Mouse (Mus musculus) midbrain, embryonic 13.5 days (tissue): ENCODE measurements around the gene Unkl. TPM values are rescaled to one million over a fixed set of nuclear protein-coding genes. Genes with fewer than 3 reads are reported as not detected.
"Not testable (repeated sequence)": the region's sequence is repeated elsewhere in the genome, so short reads cannot be mapped to it uniquely, and the experiment has no call there.

Experiments
- ATAC-seq: fragments of 200-750 bp; cut with Nextera tagmentation; 2 replicates; pipeline ENCODE4 v1.8.0; 2017; ENCODE audit warnings: mild to moderate bottlenecking, moderate TSS enrichment, moderate library complexity
- H3K27ac ChIP-seq: fragments of 300-500 bp; sonication (generic); 2 replicates; pipeline ENCODE4 v1.5.1; 2015; ENCODE audit warnings: inconsistent platforms, mild to moderate bottlenecking, moderate library complexity
- H3K27me3 ChIP-seq: fragments of 300-500 bp; sonication (generic); 2 replicates; pipeline ENCODE4 v1.6.1; 2015; ENCODE audit warnings: mild to moderate bottlenecking, inconsistent platforms
- H3K36me3 ChIP-seq: fragments of 300-500 bp; sonication (generic); 2 replicates; pipeline ENCODE4 v1.6.1; 2015; ENCODE audit warnings: mild to moderate bottlenecking, inconsistent platforms
- H3K4me1 ChIP-seq: fragments of 300-500 bp; sonication (generic); replicated peaks from 2 replicates; pipeline ENCODE4 v1.6.1; 2015; ENCODE audit warnings: inconsistent platforms
- H3K4me2 ChIP-seq: fragments of 300-500 bp; sonication (generic); replicated peaks from 2 replicates; pipeline ENCODE4 v1.6.1; 2015; ENCODE audit warnings: moderate library complexity, mild to moderate bottlenecking, inconsistent platforms
- H3K4me3 ChIP-seq: fragments of 300-500 bp; sonication (generic); replicated peaks from 2 replicates; pipeline ENCODE4 v1.5.1; 2015; ENCODE audit warnings: mild to moderate bottlenecking, inconsistent platforms
- H3K9ac ChIP-seq: fragments of 300-500 bp; sonication (generic); replicated peaks from 2 replicates; pipeline ENCODE4 v1.6.1; 2015; ENCODE audit warnings: mild to moderate bottlenecking, inconsistent platforms
- H3K9me3 ChIP-seq: fragments of 300-500 bp; sonication (generic); 2 replicates; pipeline ENCODE4 v1.6.1; 2016; ENCODE audit warnings: mild to moderate bottlenecking, inconsistent platforms
- WGBS: fragments of 180-500 bp; shearing (Covaris S2); methylation state at CpG from one replicate; pipeline ENCODE4 v1.1.7; 2015; 5-methylcytosine and 5-hydroxymethylcytosine counted together
- polyA plus RNA-seq: library from polyadenylated mRNA; unstranded; fragments of >200 nt; fragmentation: Nextera tagmentation; extraction: Ambion mirVana; gene quantifications from 2 replicates; pipeline ENCODE4 v1.2.1, GENCODE M21; 2015

The Unkl gene
- polyA plus RNA-seq, 1 experiment from 2014 or later: 13.0 TPM

DNA sequence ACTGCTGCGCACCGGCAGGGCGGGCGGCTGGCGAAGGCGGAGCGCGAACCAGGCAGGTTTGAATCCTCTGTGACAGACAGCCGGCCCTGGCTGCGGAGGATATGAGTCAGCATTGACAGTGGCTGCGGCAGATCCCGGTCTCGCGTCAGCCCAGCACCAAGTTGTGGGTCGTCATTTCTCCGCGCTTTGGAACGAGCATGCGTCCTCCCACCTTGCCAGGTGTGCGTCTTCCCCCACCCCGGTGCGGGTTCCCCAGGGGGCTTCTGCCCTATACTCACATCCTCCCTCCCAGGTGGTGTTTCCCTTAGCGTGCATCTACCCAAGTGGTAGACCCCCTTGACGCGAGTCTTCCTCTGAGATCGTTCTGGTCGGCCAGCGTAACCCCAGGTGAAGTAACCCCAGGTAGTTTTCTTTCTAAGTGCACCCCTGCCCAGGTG, 34.3 kb downstream of the Unkl start:
- not testable (repeated sequence) for H3K27me3 ChIP-seq, H3K9ac ChIP-seq, H3K9me3 ChIP-seq
- peaks cover 16% of the 10 kb centered on the region for H3K4me1 ChIP-seq
- H3K36me3 ChIP-seq: peaks cover 37% of the 10 kb centered on the region
- peak overlapping the region; percentile 35; the same call in 1 of the 2 replicates for H3K27ac ChIP-seq
- peak overlapping the region; percentile 41 for H3K4me3 ChIP-seq
- peak; percentile 91 for ATAC-seq
- peak overlapping the region; percentile 65 for H3K4me2 ChIP-seq
- 10% methylated on average over 17 of the region's 28 CpGs for WGBS

DNA sequence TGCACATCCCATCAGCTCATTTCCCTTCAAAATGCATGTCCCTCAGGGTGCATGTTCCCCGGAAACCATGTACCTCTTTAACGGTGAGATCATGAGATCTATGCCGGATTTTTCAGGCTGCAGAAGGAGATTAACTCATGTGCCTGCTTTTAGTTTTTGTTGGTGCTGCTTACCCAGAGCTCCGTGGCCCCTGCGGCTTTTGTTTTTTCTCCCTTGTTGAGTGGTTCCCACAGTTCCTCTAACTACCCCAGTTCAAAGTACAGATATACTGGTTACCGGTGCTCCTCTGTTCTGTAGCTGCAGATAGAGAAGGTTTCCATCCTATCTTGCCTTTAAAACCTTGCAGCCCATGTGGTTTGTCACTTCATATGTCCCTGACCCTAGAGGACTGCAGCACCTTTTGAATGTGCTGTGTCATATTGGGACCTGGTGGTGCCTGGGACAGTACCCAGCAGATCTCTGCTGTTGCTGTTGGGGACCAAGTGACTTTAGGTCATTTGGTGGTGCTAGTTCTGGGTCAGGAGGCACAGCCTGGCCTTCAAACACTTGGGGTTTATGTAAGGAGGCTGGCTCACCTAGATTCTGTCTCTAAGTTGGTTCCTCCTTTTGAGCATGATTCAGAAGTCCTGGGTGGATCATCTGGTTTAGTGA, 34.9 kb downstream of the Unkl start:
- WGBS: 40% methylated on average over 6 of the region's 6 CpGs
- Histone ChIP-seq H3K9ac (no peak overlapping the region; the same call in 1 of the 2 replicates), H3K27ac (peak overlapping the region; percentile 35; the same call in 1 of the 2 replicates), H3K9me3 (no peaks in the 10 kb centered on the region), H3K4me2 (peak overlapping the region; percentile 65), H3K36me3 (peaks cover 33% of the 10 kb centered on the region), H3K4me1 (peaks cover 16% of the 10 kb centered on the region), H3K27me3 (no peaks in the 10 kb centered on the region), H3K4me3 (peak overlapping the region; percentile 32)
- ATAC-seq: no peak

DNA sequence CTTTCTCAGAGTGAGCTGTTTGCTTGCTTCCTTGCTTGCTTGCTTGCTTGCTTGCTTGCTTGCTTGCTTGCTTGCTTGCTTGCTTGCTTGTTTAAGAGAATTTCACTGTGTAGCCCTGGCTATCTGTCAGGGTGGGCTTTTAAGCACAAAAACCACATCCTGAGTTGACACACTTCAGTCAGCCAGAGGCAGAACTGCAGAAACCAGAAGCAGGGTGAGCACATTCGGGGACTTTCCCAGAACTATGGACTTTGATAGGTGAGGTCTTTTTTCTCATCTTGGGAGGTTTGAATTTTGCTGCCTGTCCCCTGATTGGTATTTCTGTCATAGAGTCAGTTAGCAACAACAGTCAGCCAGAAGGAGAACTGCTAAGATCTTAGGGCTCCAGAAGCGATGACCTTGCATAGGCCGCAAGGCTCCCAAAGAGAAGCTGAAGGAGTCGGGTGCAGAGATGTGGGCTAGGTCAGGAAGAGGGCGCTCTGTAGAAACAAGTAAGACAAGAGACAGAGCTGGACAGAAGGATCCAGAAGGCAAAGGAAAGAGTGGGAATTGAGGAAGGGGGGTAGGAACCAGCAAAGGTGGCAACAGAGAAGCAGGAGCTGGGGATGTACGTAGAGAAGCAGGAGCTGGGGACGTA, 36.5 kb downstream of the Unkl start:
- Histone ChIP-seq H3K9me3 (no peaks in the 10 kb centered on the region), H3K9ac (no peak overlapping the region), H3K27me3 (no peaks in the 10 kb centered on the region), H3K36me3 (peaks cover 31% of the 10 kb centered on the region), H3K4me3 (no peak overlapping the region), H3K27ac (no peak overlapping the region), H3K4me1 (peaks cover 16% of the 10 kb centered on the region), H3K4me2 (no peak overlapping the region)
- WGBS: 87% methylated on average over 7 of the region's 7 CpGs
- no peak for ATAC-seq

DNA sequence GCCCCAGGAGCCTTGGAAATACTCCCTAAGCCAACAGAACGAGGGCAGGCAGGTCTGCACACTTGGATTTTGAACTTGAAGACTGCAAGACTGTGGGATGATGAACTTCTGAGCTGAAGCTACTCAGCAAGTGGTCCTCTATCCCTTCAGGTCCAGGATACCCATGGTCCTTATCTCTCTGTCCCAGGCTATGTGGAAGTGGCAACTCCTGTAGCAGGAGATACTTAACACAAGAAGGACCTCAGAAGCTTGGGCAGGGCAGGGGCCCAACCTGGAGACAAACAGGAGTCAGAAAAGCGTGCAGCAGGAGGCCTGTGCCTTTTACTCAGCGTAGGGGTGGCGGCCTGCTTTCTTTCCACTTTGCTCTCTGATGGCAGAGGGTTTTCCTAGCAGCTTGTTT, 37.5 kb downstream of the Unkl start:
- Histone ChIP-seq H3K9ac (no peak overlapping the region), H3K9me3 (no peaks in the 10 kb centered on the region), H3K4me2 (no peak overlapping the region), H3K4me1 (peaks cover 16% of the 10 kb centered on the region), H3K27me3 (no peaks in the 10 kb centered on the region), H3K27ac (no peak overlapping the region), H3K36me3 (peaks cover 29% of the 10 kb centered on the region), H3K4me3 (no peak overlapping the region)
- ATAC-seq: no peak
- 84% methylated on average over 4 of the region's 4 CpGs for WGBS

DNA sequence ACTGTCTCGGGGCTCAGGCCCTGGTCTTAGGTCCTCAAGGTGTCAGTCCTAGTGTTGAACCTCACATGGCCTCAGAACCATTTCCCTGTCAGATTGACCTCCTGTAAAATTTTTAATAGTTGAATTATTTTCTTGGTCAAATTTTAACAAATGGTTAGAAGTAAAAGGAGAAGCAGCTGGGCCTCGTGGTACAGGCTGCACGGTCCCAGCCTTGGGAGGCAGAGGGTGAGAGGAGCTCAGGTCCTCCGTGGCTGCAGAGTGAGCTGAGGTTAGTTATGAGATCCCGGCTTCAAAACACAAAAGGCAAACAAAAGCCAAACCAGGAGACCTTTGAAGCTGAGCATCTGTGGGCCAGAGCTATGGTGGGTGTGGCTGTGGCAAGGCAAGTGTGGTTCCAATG, 39.8 kb downstream of the Unkl start:
- Histone ChIP-seq H3K9me3 (no peaks in the 10 kb centered on the region), H3K4me1 (no peaks in the 10 kb centered on the region), H3K4me2 (no peak overlapping the region), H3K27ac (no peak overlapping the region), H3K27me3 (no peaks in the 10 kb centered on the region), H3K4me3 (no peak overlapping the region), H3K9ac (no peak overlapping the region), H3K36me3 (peaks cover 38% of the 10 kb centered on the region)
- ATAC-seq: no peak
- 87% methylated on average over 5 of the region's 5 CpGs for WGBS

DNA sequence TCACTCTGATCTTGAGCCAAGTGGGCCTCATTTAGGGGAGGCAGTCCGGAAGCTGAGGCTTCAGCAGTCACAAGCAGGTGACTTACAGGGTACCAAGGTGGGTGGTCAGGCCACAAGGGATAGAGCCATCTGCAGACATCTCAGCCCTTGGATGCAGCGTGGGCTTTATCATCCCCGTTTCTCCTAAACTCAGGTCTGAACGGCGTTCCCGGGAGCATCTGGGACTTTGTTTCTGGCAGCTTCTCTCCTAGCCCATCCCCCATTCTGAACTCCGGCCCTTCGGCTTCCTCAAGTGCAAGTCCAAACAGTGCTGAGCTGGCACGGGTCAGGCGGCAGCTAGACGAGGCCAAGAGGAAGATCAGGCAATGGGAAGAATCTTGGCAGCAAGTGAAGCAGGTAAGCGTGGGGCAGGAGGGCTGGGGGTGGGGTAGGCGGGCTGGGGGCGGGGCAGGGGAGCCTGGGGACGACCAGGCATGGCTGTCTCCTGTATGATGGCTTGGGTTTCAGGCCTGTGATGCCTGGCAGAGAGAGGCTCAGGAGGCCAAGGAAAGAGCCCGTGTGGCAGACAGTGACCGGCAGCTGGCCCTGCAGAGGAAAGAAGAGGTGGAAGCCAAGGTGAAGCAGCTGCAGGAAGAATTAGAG, 41.9 kb downstream of the Unkl start:
- WGBS: 86% methylated on average over 14 of the region's 17 CpGs
- not testable (repeated sequence) for H3K27me3 ChIP-seq, ATAC-seq, H3K27ac ChIP-seq, H3K4me1 ChIP-seq, H3K4me2 ChIP-seq, H3K9me3 ChIP-seq, H3K4me3 ChIP-seq, H3K9ac ChIP-seq
- peaks cover 47% of the 10 kb centered on the region for H3K36me3 ChIP-seq

DNA sequence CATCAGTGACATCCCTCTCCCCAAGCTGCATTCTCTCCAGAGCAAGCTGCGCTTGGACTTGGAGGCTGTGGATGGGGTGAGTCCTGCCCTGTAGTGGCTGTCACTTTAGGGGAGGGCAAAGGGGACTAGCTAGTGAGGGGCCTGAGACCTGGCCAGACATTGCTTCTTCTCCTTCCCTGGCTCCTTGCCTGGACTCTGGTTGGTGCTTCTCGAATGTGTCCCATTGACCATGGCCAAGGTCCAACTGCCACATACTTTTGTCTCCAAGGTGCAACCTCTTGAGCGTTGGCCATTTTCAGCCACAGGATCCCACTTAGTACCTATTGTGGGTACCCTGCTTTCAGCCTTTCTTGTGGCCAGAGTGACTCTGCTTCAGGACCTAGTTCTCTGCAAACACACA, 42.5 kb downstream of the Unkl start:
- no peak overlapping the region for H3K4me3 ChIP-seq
- H3K36me3 ChIP-seq: peaks cover 51% of the 10 kb centered on the region
- H3K27me3 ChIP-seq: no peaks in the 10 kb centered on the region
- no peak overlapping the region for H3K4me2 ChIP-seq
- no peak for ATAC-seq
- WGBS: 96% methylated on average over 3 of the region's 3 CpGs
- no peaks in the 10 kb centered on the region for H3K4me1 ChIP-seq
- no peaks in the 10 kb centered on the region for H3K9me3 ChIP-seq
- H3K27ac ChIP-seq: no peak overlapping the region
- no peak overlapping the region for H3K9ac ChIP-seq

DNA sequence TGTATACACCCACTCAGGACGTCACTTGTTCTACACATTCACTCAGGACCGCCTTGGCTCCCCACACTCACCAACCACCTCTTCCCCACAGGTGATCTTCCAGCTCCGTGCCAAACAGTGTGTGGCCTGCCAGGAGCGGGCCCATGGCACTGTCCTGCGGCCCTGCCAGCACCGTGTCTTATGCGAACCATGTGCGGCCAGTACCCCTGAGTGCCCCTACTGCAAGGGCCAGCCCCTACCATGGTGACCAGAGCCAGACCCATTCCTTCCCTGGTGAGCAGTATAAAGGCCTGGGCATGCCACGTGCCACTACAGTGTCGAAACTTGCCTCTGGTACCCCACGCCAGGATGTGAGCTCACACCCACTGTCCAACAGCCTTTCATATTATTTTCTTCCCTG, 43.4 kb downstream of the Unkl start:
- H3K9ac ChIP-seq, H3K27ac ChIP-seq, H3K4me3 ChIP-seq, H3K4me2 ChIP-seq, H3K27me3 ChIP-seq, H3K4me1 ChIP-seq, H3K9me3 ChIP-seq: not testable (repeated sequence)
- 92% methylated on average over 4 of the region's 11 CpGs for WGBS
- peak; percentile 73 for ATAC-seq
- H3K36me3 ChIP-seq: peaks cover 54% of the 10 kb centered on the region

DNA sequence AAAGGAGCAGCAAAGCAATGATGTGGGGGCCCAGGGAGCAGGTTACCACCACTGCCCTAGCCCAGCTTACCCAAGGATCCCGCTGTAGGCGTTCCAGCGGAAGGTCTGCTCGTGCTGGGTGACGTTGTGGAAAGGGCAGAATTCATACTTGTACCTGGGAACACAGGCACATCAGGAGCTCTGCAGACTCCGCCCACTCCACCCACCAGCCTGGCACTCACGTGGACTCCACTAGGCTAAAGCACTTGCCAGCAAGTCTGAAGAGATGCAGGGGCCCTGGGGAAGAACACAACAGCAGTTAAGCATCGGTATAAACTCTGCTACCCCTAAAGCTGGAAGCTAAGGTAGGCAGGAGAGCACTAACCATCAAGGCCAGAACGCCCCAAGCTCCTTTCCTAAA, 47.4 kb downstream of the Unkl start:
- no peak overlapping the region for H3K4me2 ChIP-seq
- H3K36me3 ChIP-seq: peaks cover 37% of the 10 kb centered on the region
- 86% methylated on average over 9 of the region's 9 CpGs for WGBS
- H3K4me1 ChIP-seq: peaks cover 18% of the 10 kb centered on the region
- H3K27ac ChIP-seq: no peak overlapping the region
- H3K9me3 ChIP-seq: no peaks in the 10 kb centered on the region
- H3K27me3 ChIP-seq: no peaks in the 10 kb centered on the region
- H3K4me3 ChIP-seq: no peak overlapping the region
- ATAC-seq: no peak
- no peak overlapping the region for H3K9ac ChIP-seq

DNA sequence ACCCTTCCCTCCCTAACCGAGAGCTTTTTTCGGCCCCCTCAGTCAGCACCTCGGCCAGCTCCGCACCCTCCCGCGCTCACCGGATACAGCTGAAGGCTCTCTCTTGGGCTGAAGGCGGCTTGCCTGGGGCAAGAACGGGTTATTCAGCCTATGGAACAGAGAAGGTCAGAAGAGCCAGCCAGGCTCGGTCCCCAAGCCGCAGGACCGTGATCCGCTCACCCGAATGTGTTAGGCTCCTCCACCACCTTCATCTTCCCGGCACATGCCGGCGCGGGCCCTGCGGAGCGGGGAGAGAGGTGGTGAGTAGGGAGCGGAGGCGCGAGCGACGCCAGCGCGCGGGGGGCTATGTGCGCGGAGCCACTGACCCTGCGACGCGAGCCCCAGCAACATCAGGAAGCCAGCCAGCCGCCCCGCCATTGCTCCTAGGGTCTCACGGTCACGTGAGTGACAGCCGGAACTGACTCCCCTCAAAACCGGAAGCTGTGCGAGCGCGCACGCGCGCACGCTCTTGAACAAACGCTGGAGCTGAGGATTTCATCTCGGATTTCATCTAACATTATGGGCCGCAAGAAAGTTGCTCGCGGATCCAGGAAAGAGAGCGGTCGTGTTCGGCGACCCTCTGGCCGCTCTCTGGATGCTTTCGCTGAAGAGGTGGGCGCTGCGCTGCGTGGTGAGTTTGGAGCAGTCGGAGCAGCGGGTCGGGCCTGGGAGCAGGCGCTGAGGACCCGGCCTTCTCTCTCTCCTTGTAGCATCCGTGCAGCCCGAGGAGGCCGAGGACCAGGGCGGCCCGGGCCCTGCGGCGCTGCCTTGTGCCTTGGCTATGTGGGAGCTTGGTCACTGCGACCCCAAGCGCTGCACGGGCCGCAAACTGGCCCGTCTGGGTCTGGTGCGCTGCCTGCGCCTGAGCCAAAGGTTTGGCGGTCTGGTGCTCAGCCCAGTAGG, 51.8 kb downstream of the Unkl start, which contains the start of the genes Gnptg and Tsr3:
Gene Gnptg, minus strand, starts transcription at position 430 of the 942 bp plus-strand sequence.
Gene Tsr3, plus strand, starts transcription at position 476 of the 942 bp plus-strand sequence.
- peaks cover 54% of the 10 kb centered on the region for H3K36me3 ChIP-seq
- no peaks in the 10 kb centered on the region for H3K27me3 ChIP-seq
- no peaks in the 10 kb centered on the region for H3K9me3 ChIP-seq
- peak within 1 kb of the TSS; percentile 99 for H3K4me3 ChIP-seq
- ATAC-seq: peak; percentile 87
- peak within 1 kb of the TSS; percentile 79 for H3K27ac ChIP-seq
- peak within 1 kb of the TSS; percentile 99 for H3K9ac ChIP-seq
- peaks cover 29% of the 10 kb centered on the region for H3K4me1 ChIP-seq
- peak within 1 kb of the TSS; percentile 99 for H3K4me2 ChIP-seq
- WGBS: under 1% methylated on average over 79 of the region's 80 CpGs

DNA sequence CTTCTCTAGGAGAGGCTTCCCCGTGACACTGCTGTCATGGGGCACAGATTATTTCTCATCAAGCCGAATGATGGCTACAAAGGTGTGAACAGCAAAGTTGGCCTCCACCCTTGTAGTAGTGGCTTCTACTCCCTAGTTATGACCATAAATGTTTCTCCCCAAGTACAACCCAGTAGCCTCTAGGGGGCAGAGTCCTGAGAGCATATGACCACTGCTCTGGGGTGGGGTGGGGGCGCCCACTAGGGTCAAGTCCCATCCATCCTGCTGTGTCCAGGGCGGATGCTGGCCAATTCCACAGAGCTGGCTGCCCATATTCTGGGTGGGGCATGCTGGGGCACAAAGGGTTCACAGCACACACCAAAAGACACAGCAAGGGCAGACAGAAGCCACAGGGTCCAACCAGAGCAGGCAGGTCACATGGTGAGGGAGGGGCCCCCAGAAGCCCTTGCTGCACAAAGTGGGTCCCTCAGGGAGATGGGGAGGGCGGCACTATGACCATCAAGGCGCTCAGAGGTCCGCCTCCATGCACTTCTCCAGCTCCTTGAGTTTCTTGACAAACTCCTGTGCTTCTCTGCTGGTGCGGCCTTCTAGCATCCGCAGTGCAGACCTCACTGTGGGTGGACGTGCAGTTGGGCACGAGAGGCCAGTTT, 55.1 kb downstream of the Unkl start:
- Histone ChIP-seq H3K4me3 (no peak overlapping the region), H3K36me3 (peaks cover 47% of the 10 kb centered on the region), H3K9me3 (no peaks in the 10 kb centered on the region), H3K27ac (no peak overlapping the region), H3K4me1 (peaks cover 22% of the 10 kb centered on the region), H3K27me3 (no peaks in the 10 kb centered on the region), H3K4me2 (no peak overlapping the region), H3K9ac (no peak overlapping the region)
- 92% methylated on average over 11 of the region's 11 CpGs for WGBS
- no peak for ATAC-seq
